8 mouse cellular contexts compared by ENCODE assay signal in genomic region chr1:161876553-161877447, GRCm38 (mm10). TPM values are rescaled to one million over a fixed set of nuclear protein-coding genes. Genes with fewer than 3 reads are reported as not detected.
DNase-seq lines count a peak whose midpoint lies in the region; ATAC-seq lines count a peak whose summit lies in the region.

Gene Suco (minus strand): TSS chr1:161876682.

- H3K4me2 ChIP-seq in hindbrain, embryonic 11.5 days (replicated peaks; ENCODE audit: low read depth, low read length): peak within 1 kb of the TSS; percentile 64

- 0 out of 2 replicates have a peak, but pooled peaks cover 3% of the 10 kb centered on the region for H3K4me1 ChIP-seq in hindbrain, embryonic 11.5 days (replicated peaks; ENCODE audit: control insufficient read depth, insufficient read depth, low read length)

- peak within 1 kb of the TSS; percentile 93 for H3K9ac ChIP-seq in hindbrain, embryonic 11.5 days (ENCODE audit: low read depth, low read length)

- H3K27me3 ChIP-seq in hindbrain, embryonic 11.5 days (ENCODE audit: control insufficient read depth, insufficient read depth, low read length): no peaks in the 10 kb centered on the region

- H3K27ac ChIP-seq in hindbrain, embryonic 11.5 days (ENCODE audit: low read depth, low read length): peak within 1 kb of the TSS; percentile 98

- H3K9me3 ChIP-seq in hindbrain, embryonic 11.5 days (ENCODE audit: control insufficient read depth, low read length): no peaks in the 10 kb centered on the region

- peak; percentile 100 for DNase-seq in Muller cell, postnatal 12 days (ENCODE audit: inconsistent ontology term)
- DNase-seq in cerebellum, adult 9-11 months: peak; percentile 100
- DNase-seq in frontal cortex, adult 2 months (ENCODE audit: extremely low spot score in 1 of 2, low spot score in 1 of 2): peak; percentile 99 to 100
- DNase-seq in hindbrain, embryonic 11.5 days (ENCODE audit: low spot score): peak; percentile 99
- peak; percentile 99 to 100 for DNase-seq in layer of hippocampus, postnatal 10 days (ENCODE audit: low spot score in 2 of 2)
- peak; percentile 100 for DNase-seq in lung, postnatal 10 days
- peak; percentile 100 for DNase-seq in ovary, postnatal 36 days (ENCODE audit: low spot score)
- peak; percentile 99 for DNase-seq in thymus, postnatal 25 days

- ATAC-seq in hindbrain, embryonic 11.5 days (ENCODE audit: low FRiP score): peak; percentile 99

- WGBS in hindbrain, embryonic 11.5 days: under 1% methylated on average over 64 of the region's 74 CpGs

- peak within 1 kb of the TSS; percentile 77 for H3K4me3 ChIP-seq in hindbrain, embryonic 11.5 days (ENCODE audit: low read depth, low read length)

- no peaks in the 10 kb centered on the region for H3K36me3 ChIP-seq in hindbrain, embryonic 11.5 days (ENCODE audit: control insufficient read depth, insufficient read depth, low read length)

RNA-seq across cellular contexts. Expression of gene Suco, which starts in this region (rescaled TPM):
- polyA plus RNA-seq in frontal cortex, adult 2 months (2012; rRNA removed): 17.2 and 24.0 TPM in 2 replicates
- 33.0 and 40.4 TPM in 2 replicates for polyA plus RNA-seq in hindbrain, embryonic 11.5 days (2014; fragmentation: Nextera tagmentation; extraction: Ambion mirVana)
- 10 to 100 TPM; 36.7 to 44.8 TPM for total RNA-seq in layer of hippocampus, postnatal 10 days (2021)

Comparison
In these comparisons a context has a peak if more than half of its experiments do, and no peak if none do; other contexts are left out.
1. Peak in every context shown above with its lines: DNase-seq, ATAC-seq, H3K4me3 ChIP-seq and H3K27ac ChIP-seq.